Mouse (Mus musculus): ENCODE results near the gene Gm20708. TPM values are rescaled to one million over a fixed set of nuclear protein-coding genes. Genes with fewer than 3 reads are reported as not detected.
A peak's percentile ranks its signal among the peaks of the same experiment; 100 is the strongest.
"Not testable (repeated sequence)": the region's sequence is repeated elsewhere in the genome, so short reads cannot be mapped to it uniquely, and the experiment has no call there.

Gene Gm20708
- polyA plus RNA-seq, 1 experiment, result 0.35 TPM

DNA sequence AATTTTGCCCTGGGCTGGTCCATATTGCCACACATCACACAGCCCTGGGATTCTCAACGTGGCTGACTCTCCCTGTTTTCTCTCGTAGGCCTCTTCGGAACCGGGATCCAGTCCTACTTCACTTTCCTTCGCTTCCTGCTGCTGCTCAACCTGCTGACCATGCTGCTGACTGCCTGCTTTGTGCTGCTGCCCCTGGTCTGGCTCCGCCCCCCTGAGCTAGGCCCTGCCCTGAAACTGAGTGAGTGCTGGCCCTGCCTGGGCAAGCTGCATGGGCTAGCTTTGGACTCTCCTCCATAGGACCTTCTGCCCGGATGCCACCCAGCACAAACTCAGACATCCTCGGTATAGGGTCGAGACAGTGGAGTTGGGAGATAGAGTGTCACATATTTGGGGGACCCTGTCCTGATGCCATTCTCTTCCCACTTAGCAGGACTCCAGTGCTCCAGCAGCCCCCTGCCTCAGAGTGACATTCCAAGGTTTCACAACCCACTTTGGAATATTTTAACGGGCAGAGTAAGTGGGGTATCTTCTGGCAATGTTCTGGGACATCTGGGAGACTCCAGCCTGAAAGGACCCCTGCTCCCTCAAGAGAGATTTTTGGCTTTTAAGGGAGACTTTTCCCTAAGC is 25.7 kb upstream of the Gm20708 start:
- H3ac ChIP-seq (ENCODE audit: control insufficient read depth, insufficient read length), result no peak overlapping the region
- no peak overlapping the region for H3K4me3 ChIP-seq
- no peak for TF ChIP-seq POLR2A (IDR thresholded peaks at IDR 0.05; ENCODE audit: insufficient read length, low read depth)
- TF ChIP-seq TCF12 (IDR thresholded peaks at IDR 0.05; ENCODE audit: insufficient read depth, poor library complexity, severe bottlenecking), result no peak
- TF ChIP-seq MYOD1 (IDR thresholded peaks at IDR 0.05; ENCODE audit: control insufficient read depth in 1 of 3, insufficient read length in 2 of 3, low read depth in 2 of 3), result no peak
- TF ChIP-seq POLR2AphosphoS2 (IDR thresholded peaks at IDR 0.05; ENCODE audit: insufficient read length, low read depth), result no peak
- TF ChIP-seq REST (IDR thresholded peaks at IDR 0.05; ENCODE audit: insufficient read depth, insufficient read length), result no peak
- TF ChIP-seq MYOG (IDR thresholded peaks at IDR 0.05; ENCODE audit: control insufficient read depth in 1 of 3, insufficient read depth in 1 of 3, insufficient read length in 2 of 3, low read depth in 2 of 3), result no peak
- no peak for TF ChIP-seq USF1 (IDR thresholded peaks at IDR 0.05; ENCODE audit: low read depth)
- TF ChIP-seq CEBPB (IDR thresholded peaks at IDR 0.05; ENCODE audit: insufficient read depth, poor library complexity, severe bottlenecking), result no peak
- no peak for TF ChIP-seq MAX (IDR thresholded peaks at IDR 0.05; ENCODE audit: low read depth)
- TF ChIP-seq TCF3 (IDR thresholded peaks at IDR 0.05; ENCODE audit: insufficient read length, low read depth), result no peak
- no peak for TF ChIP-seq SRF (IDR thresholded peaks at IDR 0.05; ENCODE audit: control insufficient read depth, insufficient read length, low read depth)
- no peak for TF ChIP-seq E2F4 (IDR thresholded peaks at IDR 0.05; ENCODE audit: insufficient read depth)
- no peak overlapping the region for H3K4me2 ChIP-seq (ENCODE audit: low read depth)
- H3K79me2 ChIP-seq (ENCODE audit: control insufficient read depth, insufficient read depth), result no peaks in the 10 kb centered on the region
- no peaks in the 10 kb centered on the region for H3K36me3 ChIP-seq (ENCODE audit: control insufficient read depth, insufficient read depth)
- H3K27me3 ChIP-seq (ENCODE audit: control insufficient read depth, insufficient read depth, insufficient read length), result no peaks in the 10 kb centered on the region

DNA sequence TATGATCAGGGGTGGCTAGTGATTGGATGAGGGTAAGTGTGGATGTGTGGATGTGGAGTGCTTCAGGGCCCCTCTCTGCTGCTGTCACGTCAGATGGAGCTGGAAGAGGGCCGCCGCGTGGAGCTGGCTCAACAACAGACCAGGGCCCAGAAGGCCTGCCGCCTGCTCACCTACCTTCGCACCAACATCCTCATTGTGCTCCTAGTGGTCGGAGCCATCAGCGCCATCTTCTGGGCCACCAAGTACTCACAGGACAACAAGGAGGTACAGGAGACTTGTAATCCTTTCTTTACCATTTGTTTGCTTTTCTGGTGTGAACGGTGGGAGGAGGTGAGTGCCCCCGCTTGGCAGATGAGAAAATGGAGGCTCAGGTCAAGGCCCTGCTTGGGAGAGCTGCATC is 23.2 kb upstream of the Gm20708 start:
- no peaks in the 10 kb centered on the region for H3K27me3 ChIP-seq (ENCODE audit: control insufficient read depth, insufficient read depth, insufficient read length)
- no peaks in the 10 kb centered on the region for H3K79me2 ChIP-seq (ENCODE audit: control insufficient read depth, insufficient read depth)

DNA sequence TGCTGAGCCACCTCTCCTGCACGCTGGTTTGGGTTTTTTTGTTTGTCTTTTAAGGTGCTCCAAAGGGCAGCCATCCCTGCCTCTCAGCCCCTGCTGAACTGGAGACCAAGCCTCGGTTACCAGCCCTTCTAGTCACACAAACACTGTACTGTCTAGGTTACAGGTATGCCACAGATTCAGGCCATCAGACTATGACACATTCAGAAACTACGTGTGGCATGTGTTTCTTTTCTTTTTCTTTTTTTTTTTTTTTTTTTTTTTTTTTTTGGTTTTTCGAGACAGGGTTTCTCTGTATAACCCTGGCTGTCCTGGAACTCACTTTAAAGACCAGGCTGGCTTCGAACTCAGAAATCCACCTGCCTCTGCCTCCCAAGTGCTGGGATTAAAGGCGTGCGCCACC is 21.0 kb upstream of the Gm20708 start:
- not testable (repeated sequence) for H3K4me3 ChIP-seq; H3K4me2 ChIP-seq (ENCODE audit: low read depth); H3K36me3 ChIP-seq (ENCODE audit: control insufficient read depth, insufficient read depth); H3ac ChIP-seq (ENCODE audit: control insufficient read depth, insufficient read length); H3K79me2 ChIP-seq (ENCODE audit: control insufficient read depth, insufficient read depth); H3K27me3 ChIP-seq (ENCODE audit: control insufficient read depth, insufficient read depth, insufficient read length)

More for the DNA sequence above, 23.2 kb upstream of the Gm20708 start:
- H3K36me3 ChIP-seq (ENCODE audit: control insufficient read depth, insufficient read depth), result no peaks in the 10 kb centered on the region
- no peak overlapping the region for H3ac ChIP-seq (ENCODE audit: control insufficient read depth, insufficient read length)
- no peak for TF ChIP-seq REST (IDR thresholded peaks at IDR 0.05; ENCODE audit: insufficient read depth, insufficient read length)
- TF ChIP-seq SRF (IDR thresholded peaks at IDR 0.05; ENCODE audit: control insufficient read depth, insufficient read length, low read depth), result no peak
- no peak for TF ChIP-seq TCF12 (IDR thresholded peaks at IDR 0.05; ENCODE audit: insufficient read depth, poor library complexity, severe bottlenecking)
- no peak for TF ChIP-seq TCF3 (IDR thresholded peaks at IDR 0.05; ENCODE audit: insufficient read length, low read depth)
- TF ChIP-seq MYOD1 (IDR thresholded peaks at IDR 0.05; ENCODE audit: control insufficient read depth in 1 of 3, insufficient read length in 2 of 3, low read depth in 2 of 3), result no peak
- no peak for TF ChIP-seq POLR2A (IDR thresholded peaks at IDR 0.05; ENCODE audit: insufficient read length, low read depth)
- no peak for TF ChIP-seq MYOG (IDR thresholded peaks at IDR 0.05; ENCODE audit: control insufficient read depth in 1 of 3, insufficient read depth in 1 of 3, insufficient read length in 2 of 3, low read depth in 2 of 3)
- no peak for TF ChIP-seq USF1 (IDR thresholded peaks at IDR 0.05; ENCODE audit: low read depth)
- no peak for TF ChIP-seq CEBPB (IDR thresholded peaks at IDR 0.05; ENCODE audit: insufficient read depth, poor library complexity, severe bottlenecking)
- no peak for TF ChIP-seq MAX (IDR thresholded peaks at IDR 0.05; ENCODE audit: low read depth)
- no peak for TF ChIP-seq POLR2AphosphoS2 (IDR thresholded peaks at IDR 0.05; ENCODE audit: insufficient read length, low read depth)
- no peak for TF ChIP-seq E2F4 (IDR thresholded peaks at IDR 0.05; ENCODE audit: insufficient read depth)
- H3K4me2 ChIP-seq (ENCODE audit: low read depth), result no peak overlapping the region
- H3K4me3 ChIP-seq, result no peak overlapping the region

DNA sequence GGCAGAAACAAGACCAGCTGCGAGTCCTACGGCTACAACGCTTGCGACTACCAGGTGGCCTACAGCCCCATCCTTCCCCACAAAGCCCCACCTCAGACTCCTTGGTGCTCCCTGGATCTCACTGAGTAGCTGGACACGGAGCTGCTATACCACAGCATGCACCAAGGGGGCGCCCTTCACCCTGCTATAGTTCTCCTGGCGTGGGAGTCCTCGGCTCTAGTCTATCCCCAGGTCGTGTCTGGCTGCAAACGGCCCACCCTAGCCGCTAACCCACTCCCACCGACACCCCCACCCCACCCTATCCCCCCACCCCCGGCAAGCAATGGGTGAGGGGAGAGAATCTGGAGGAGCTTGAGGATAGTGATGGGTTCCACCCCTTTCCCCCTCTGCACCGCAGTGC is 19.2 kb upstream of the Gm20708 start:
- no peaks in the 10 kb centered on the region for H3K27me3 ChIP-seq (ENCODE audit: control insufficient read depth, insufficient read depth, insufficient read length)
- H3K4me2 ChIP-seq (ENCODE audit: low read depth), result peak overlapping the region; percentile 22
- H3K4me3 ChIP-seq, result no peak overlapping the region
- no peak overlapping the region for H3ac ChIP-seq (ENCODE audit: control insufficient read depth, insufficient read length)
- H3K79me2 ChIP-seq (ENCODE audit: control insufficient read depth, insufficient read depth), result no peaks in the 10 kb centered on the region
- no peaks in the 10 kb centered on the region for H3K36me3 ChIP-seq (ENCODE audit: control insufficient read depth, insufficient read depth)
- no peak for TF ChIP-seq SRF (IDR thresholded peaks at IDR 0.05; ENCODE audit: control insufficient read depth, insufficient read length, low read depth)
- TF ChIP-seq TCF3 (IDR thresholded peaks at IDR 0.05; ENCODE audit: insufficient read length, low read depth), result no peak

DNA sequence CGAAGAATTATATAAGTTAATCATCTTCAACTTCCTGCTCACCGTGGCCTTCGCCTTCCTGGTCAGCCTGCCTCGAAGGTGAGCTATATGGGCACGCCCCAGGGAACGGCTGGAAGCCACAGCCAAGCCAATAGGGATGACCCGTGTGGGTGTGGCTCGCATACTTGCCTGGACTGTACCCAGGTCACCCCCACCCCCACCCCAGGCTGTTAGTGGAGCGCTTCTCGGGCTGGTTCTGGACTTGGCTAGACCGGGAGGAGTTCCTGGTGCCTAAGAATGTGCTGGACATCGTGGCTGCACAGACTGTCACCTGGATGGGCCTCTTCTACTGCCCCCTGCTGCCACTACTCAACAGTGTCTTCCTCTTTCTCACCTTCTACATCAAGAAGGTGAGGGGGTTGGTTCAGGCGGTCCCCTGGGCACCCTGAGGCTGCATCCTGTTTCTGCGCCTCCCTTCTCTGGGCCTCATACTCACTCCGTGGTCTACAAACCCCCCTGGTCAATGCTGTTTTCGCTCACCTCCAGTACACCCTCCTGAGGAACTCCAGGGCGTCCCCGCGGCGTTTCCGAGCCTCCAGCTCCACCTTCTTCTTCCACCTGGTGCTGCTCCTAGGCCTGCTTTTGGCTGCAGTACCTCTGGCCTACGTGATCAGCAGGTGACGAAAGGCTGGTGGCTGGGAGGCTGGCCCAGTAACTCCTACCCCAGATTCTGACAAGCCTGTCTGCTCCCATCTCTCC is 18.6 kb upstream of the Gm20708 start:
- no peak for TF ChIP-seq TCF12 (IDR thresholded peaks at IDR 0.05; ENCODE audit: insufficient read depth, poor library complexity, severe bottlenecking)
- TF ChIP-seq POLR2A (IDR thresholded peaks at IDR 0.05; ENCODE audit: insufficient read length, low read depth), result no peak
- TF ChIP-seq POLR2AphosphoS2 (IDR thresholded peaks at IDR 0.05; ENCODE audit: insufficient read length, low read depth), result no peak
- TF ChIP-seq CEBPB (IDR thresholded peaks at IDR 0.05; ENCODE audit: insufficient read depth, poor library complexity, severe bottlenecking), result no peak
- TF ChIP-seq REST (IDR thresholded peaks at IDR 0.05; ENCODE audit: insufficient read depth, insufficient read length), result no peak
- TF ChIP-seq USF1 (IDR thresholded peaks at IDR 0.05; ENCODE audit: low read depth), result no peak
- TF ChIP-seq SRF (IDR thresholded peaks at IDR 0.05; ENCODE audit: control insufficient read depth, insufficient read length, low read depth), result no peak
- TF ChIP-seq TCF3 (IDR thresholded peaks at IDR 0.05; ENCODE audit: insufficient read length, low read depth), result no peak
- Histone ChIP-seq H3K79me2 (ENCODE audit: control insufficient read depth, insufficient read depth) (no peaks in the 10 kb centered on the region), H3K4me2 (ENCODE audit: low read depth) (peak overlapping the region; percentile 22), H3ac (ENCODE audit: control insufficient read depth, insufficient read length) (no peak overlapping the region), H3K4me3 (no peak overlapping the region), H3K36me3 (ENCODE audit: control insufficient read depth, insufficient read depth) (no peaks in the 10 kb centered on the region), H3K27me3 (ENCODE audit: control insufficient read depth, insufficient read depth, insufficient read length) (no peaks in the 10 kb centered on the region)
